Mouse (Mus musculus) stomach, embryonic 14.5 days (tissue): ENCODE measurements around the gene Gm11549. TPM values are rescaled to one million over a fixed set of nuclear protein-coding genes. Genes with fewer than 3 reads are reported as not detected.

Experiments
- ATAC-seq: fragments of 200-750 bp; cut with Nextera tagmentation; 2 replicates; pipeline ENCODE4 v1.8.0; 2017; ENCODE audit warnings: low read depth, moderate TSS enrichment; ENCODE audit not compliant: insufficient number of reproducible peaks, insufficient read depth, low FRiP score
- H3K27ac ChIP-seq: fragments of 300-500 bp; sonication (generic); 2 replicates; pipeline ENCODE4 v1.5.1; 2014; ENCODE audit warnings: mild to moderate bottlenecking, low read length, moderate library complexity, mixed read lengths
- H3K27me3 ChIP-seq: fragments of 300-500 bp; sonication (generic); 2 replicates; pipeline ENCODE4 v1.6.1; 2014; ENCODE audit warnings: low read length, control low read depth, mixed read lengths; ENCODE audit not compliant: control insufficient read depth, insufficient read depth
- H3K36me3 ChIP-seq: fragments of 300-500 bp; sonication (generic); 2 replicates; pipeline ENCODE4 v1.6.1; 2014; ENCODE audit warnings: mild to moderate bottlenecking, control low read depth, low read length, moderate library complexity, mixed read lengths; ENCODE audit not compliant: control insufficient read depth, insufficient read depth
- H3K4me1 ChIP-seq: fragments of 300-500 bp; sonication (generic); 2 replicates; pipeline ENCODE4 v1.6.1; 2014; ENCODE audit warnings: low read length, control low read depth, mixed read lengths; ENCODE audit not compliant: control insufficient read depth, insufficient read depth
- H3K4me2 ChIP-seq: fragments of 300-500 bp; sonication (generic); replicated peaks from 2 replicates; pipeline ENCODE4 v1.6.1; 2014; ENCODE audit warnings: low read depth, low read length, control low read depth
- H3K4me3 ChIP-seq: fragments of 300-500 bp; sonication (generic); 2 replicates; pipeline ENCODE4 v1.5.1; 2014; ENCODE audit warnings: low read depth, low read length, control low read depth
- H3K9ac ChIP-seq: fragments of 300-500 bp; sonication (generic); replicated peaks from 2 replicates; pipeline ENCODE4 v1.6.1; 2014; ENCODE audit warnings: low read depth, mild to moderate bottlenecking, control low read depth, low read length, moderate library complexity, mixed read lengths
- H3K9me3 ChIP-seq: fragments of 300-500 bp; sonication (generic); 2 replicates; pipeline ENCODE4 v1.6.1; 2016; ENCODE audit warnings: low read depth, low read length, control low read depth; ENCODE audit not compliant: control insufficient read depth
- WGBS: fragments of 180-500 bp; shearing (Covaris S2); extraction: QIAGEN DNeasy Blood & Tissue Kit; methylation state at CpG from one replicate; pipeline ENCODE4 v1.1.7; 2014; 5-methylcytosine and 5-hydroxymethylcytosine counted together
- polyA plus RNA-seq: library from polyadenylated mRNA; unstranded; fragments of >200 nt; fragmentation: Nextera tagmentation; extraction: Ambion mirVana; gene quantifications from 2 replicates; pipeline ENCODE4 v1.2.1, GENCODE M21; 2014

The Gm11549 gene
- polyA plus RNA-seq, 1 experiment from 2014 or later = 0.30 TPM

DNA sequence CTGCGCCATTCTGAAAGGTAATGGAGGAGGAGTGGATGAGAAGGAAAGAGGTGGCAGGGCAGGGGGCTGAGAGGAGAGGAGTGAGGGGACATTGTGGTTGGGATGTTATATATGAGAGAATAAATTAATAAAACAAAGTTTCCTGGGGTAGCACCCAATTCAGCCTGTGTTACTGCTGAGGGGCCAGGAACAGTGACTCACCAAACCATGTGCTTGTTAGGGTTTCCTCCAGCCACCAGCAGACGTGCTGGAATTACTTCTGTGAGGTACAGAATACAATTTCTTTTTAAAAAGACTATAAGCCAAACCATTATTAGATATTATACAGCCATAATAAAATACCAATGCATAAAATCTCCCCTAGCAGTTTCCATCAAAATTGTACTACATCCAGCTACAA lies 27.0 kb downstream of the Gm11549 start:
- no peaks in the 10 kb centered on the region for H3K4me1 ChIP-seq
- H3K9me3 ChIP-seq = no peaks in the 10 kb centered on the region
- no peak overlapping the region for H3K27ac ChIP-seq
- no peak overlapping the region for H3K4me2 ChIP-seq
- no peak for ATAC-seq
- no peaks in the 10 kb centered on the region for H3K27me3 ChIP-seq
- no peak overlapping the region for H3K9ac ChIP-seq
- no peaks in the 10 kb centered on the region for H3K36me3 ChIP-seq
- 81% methylated on average over 2 of the region's 2 CpGs for WGBS
- no peak overlapping the region for H3K4me3 ChIP-seq

DNA sequence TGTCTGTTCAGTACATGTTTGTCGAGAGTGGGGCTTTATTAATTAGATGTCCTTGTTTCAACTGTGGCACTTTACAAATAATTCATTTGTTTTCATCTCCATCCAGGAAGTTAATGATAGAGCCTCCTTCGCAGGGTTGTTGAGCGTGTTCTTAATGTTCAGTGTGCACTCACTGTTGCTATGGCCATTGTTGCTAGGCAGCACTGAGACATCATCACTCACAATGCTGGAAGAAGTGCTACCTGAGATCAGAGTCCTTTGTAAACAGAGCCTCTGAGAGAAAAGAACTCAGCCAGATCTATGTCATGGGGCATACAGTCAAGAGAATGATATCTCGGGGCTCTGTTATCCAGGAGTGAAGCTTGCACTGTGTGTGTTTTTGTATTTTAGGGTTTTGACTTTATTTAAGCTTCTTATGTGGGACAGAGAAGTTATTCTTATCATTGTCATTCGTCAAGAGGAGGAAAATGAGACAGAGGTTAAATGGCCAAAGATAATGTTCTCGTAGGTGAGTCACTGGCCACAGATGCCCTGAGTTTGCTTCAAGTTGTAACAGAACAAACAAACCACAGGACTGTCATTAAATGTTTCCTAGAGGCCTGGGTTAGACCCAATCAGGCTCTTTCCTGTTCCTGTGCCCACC lies 27.9 kb downstream of the Gm11549 start:
- WGBS = 31% methylated on average over 6 of the region's 6 CpGs

DNA sequence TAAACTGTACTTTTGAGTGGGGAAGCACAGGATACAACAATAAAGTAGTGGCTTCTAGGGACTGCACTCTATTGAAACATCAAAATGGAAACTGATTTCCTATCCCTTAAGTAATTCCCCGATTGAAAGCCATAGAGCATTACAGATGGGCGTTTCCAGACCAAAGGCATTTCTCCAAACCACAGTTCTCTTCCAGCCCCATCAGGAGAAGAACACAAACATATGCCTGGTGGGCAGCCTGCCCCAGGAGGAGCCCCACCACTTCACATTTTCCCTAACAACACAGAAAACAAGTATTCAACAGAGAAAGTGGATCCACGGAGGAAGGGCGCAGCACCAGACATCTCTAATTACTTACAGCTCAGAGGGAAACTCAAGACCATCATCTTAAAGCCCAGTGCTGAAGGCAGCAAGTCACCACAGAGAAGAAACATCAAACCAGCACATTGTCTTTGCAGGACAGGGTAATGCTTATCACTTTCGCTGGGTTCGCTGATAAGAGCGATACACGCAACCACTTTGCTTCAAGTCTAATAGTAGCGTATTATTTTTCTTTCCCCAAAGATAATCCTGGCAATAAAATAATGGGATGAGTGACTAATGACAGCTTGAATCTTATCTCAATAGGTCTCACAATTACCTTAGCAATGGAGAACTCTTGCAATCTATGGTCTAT lies 28.8 kb downstream of the Gm11549 start:
- no peak for ATAC-seq
- 76% methylated on average over 9 of the region's 9 CpGs for WGBS
- no peak overlapping the region for H3K4me2 ChIP-seq
- H3K4me1 ChIP-seq = no peaks in the 10 kb centered on the region
- no peak overlapping the region for H3K4me3 ChIP-seq
- H3K27me3 ChIP-seq = no peaks in the 10 kb centered on the region
- no peaks in the 10 kb centered on the region for H3K36me3 ChIP-seq
- H3K9me3 ChIP-seq = no peaks in the 10 kb centered on the region
- H3K27ac ChIP-seq = no peak overlapping the region
- H3K9ac ChIP-seq = no peak overlapping the region

More for the DNA sequence above, 27.9 kb downstream of the Gm11549 start:
- no peaks in the 10 kb centered on the region for H3K36me3 ChIP-seq
- H3K27me3 ChIP-seq = no peaks in the 10 kb centered on the region
- H3K4me1 ChIP-seq = no peaks in the 10 kb centered on the region
- H3K4me3 ChIP-seq = no peak overlapping the region
- no peak for ATAC-seq
- H3K4me2 ChIP-seq = no peak overlapping the region
- no peaks in the 10 kb centered on the region for H3K9me3 ChIP-seq
- H3K9ac ChIP-seq = no peak overlapping the region
- no peak overlapping the region for H3K27ac ChIP-seq

DNA sequence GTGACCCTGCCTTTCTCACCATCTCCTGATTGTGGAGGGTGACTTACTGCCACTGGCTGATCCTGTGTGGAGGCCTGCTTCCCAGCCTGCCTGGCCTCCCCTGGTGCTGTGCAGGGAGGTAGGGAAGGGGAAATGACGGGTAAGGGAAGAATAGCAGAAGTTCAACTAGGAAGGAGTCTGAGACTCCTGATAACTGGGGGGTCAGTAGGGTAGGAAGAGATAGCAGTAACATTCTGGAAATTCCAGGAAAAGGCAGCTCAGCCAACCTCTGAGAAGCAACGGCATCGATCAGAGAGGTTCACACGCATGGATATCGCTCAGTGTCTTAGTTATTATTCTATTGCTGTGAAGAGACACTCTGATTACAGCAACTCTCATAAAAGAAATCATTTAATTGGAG lies 30.1 kb downstream of the Gm11549 start:
- ATAC-seq = no peak
- H3K4me2 ChIP-seq = no peak overlapping the region
- H3K4me3 ChIP-seq = no peak overlapping the region
- no peak overlapping the region for H3K9ac ChIP-seq
- no peaks in the 10 kb centered on the region for H3K36me3 ChIP-seq
- no peaks in the 10 kb centered on the region for H3K27me3 ChIP-seq
- 88% methylated on average over 5 of the region's 5 CpGs for WGBS
- H3K27ac ChIP-seq = no peak overlapping the region
- no peaks in the 10 kb centered on the region for H3K9me3 ChIP-seq
- H3K4me1 ChIP-seq = no peaks in the 10 kb centered on the region

DNA sequence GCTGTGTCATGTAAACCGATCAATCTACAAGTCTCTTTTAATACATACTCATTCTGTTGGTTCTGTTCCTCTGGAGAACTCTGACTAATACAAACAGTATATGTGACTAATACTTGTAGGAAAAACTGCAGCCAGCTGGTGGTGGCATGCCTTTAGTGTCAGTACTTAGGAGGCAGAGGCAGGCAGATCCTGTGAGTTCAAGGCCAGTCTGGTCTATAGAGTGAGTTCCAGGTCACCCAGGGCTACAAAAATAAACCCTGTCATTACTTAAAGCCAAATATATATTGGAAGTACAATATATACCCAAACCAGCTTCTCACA lies 32.1 kb downstream of the Gm11549 start:
- Histone ChIP-seq H3K27ac (no peak overlapping the region), H3K36me3 (no peaks in the 10 kb centered on the region), H3K4me1 (no peaks in the 10 kb centered on the region), H3K4me3 (no peak overlapping the region), H3K9ac (no peak overlapping the region), H3K27me3 (no peaks in the 10 kb centered on the region), H3K4me2 (no peak overlapping the region), H3K9me3 (no peaks in the 10 kb centered on the region)
- ATAC-seq = no peak
- 97% methylated on average over 1 of the region's 1 CpGs for WGBS

DNA sequence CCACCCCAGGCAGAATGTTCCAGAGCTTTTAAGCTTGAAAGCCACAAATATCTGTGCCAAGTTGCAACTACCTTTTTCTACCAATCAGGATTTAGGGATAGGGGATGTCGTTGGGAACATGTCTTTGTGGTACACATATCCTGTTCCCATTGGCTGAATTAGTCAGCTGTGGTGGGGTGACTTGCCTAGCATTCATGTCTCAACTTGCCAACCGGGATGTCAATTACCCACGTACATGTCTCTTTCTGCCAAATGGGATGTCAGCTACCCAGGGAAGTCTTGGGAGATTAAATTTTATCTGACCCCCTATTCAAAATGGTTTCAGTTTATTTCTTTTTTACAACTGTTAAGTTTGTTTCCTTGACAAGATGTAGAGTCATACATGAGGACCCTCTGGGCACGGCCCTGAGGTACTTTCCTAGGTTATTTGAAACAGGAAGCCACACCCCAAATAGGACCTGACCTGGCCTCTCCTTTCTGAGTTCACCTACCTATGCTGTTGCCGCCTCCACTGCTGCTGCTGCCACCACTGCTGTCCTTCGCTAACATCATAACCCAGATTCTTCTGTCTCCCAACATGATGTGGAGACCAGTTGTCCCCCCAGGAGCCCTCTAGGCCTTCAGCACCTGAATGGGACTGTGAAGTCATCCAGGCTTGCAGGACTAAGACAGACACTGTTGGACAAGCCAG lies 32.6 kb downstream of the Gm11549 start:
- Histone ChIP-seq H3K4me3 (no peak overlapping the region), H3K4me2 (no peak overlapping the region), H3K9me3 (no peaks in the 10 kb centered on the region), H3K9ac (no peak overlapping the region), H3K27ac (no peak overlapping the region), H3K4me1 (no peaks in the 10 kb centered on the region), H3K36me3 (no peaks in the 10 kb centered on the region), H3K27me3 (no peaks in the 10 kb centered on the region)
- no peak for ATAC-seq
- 83% methylated on average over 6 of the region's 6 CpGs for WGBS

DNA sequence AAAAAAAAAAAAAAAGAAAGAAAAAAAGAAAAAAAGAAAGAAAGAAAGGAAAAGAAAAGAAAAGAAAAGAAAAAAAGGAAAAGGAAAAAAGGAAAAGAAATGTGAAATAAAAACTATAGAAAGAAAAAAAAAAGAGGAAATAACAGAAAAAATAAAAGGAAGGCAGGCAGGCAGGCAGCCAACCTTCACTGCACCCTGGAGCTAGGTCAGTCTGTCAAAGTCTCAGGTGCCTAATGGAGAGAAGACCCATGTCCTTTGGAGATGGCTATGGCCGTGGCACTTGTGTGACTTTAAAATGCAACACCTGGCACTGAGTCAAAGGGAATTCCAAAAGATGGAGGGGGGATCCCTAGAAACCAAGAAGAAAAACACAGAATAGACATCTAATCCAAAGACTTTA lies 33.2 kb downstream of the Gm11549 start:
- H3K9ac ChIP-seq = no peak overlapping the region
- H3K27me3 ChIP-seq = no peaks in the 10 kb centered on the region
- no peak for ATAC-seq
- no peak overlapping the region for H3K27ac ChIP-seq
- H3K9me3 ChIP-seq = no peaks in the 10 kb centered on the region
- WGBS = 76% methylated on average over 1 of the region's 1 CpGs
- H3K4me1 ChIP-seq = peaks cover 1% of the 10 kb centered on the region; the same call in 1 of the 2 replicates
- H3K4me2 ChIP-seq = no peak overlapping the region
- H3K36me3 ChIP-seq = no peaks in the 10 kb centered on the region
- no peak overlapping the region for H3K4me3 ChIP-seq

DNA sequence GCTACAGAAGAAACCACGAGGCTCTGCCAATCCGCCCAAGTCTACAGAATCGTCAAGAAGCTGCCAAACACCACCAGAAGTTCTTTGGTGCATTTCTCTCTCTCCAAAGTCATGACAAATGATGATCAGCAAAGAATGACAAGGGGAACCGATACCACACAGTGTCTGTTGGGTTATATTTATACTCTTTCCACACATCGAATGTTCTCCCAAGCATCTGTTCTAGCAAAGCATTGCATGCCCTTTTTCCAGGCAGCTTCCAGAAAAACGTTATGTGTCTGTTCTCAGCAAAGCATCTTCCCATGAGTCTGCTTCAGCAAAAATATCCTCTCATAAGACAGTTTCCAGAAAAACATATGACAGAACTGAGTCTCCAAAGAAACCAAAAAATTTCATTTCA lies 34.7 kb downstream of the Gm11549 start:
- no peak overlapping the region for H3K27ac ChIP-seq
- H3K9ac ChIP-seq = no peak overlapping the region
- H3K27me3 ChIP-seq = no peaks in the 10 kb centered on the region
- no peak overlapping the region for H3K4me3 ChIP-seq
- no peaks in the 10 kb centered on the region for H3K9me3 ChIP-seq
- 86% methylated on average over 6 of the region's 6 CpGs for WGBS
- no peaks in the 10 kb centered on the region for H3K36me3 ChIP-seq
- peaks cover 9% of the 10 kb centered on the region; the same call in 1 of the 2 replicates for H3K4me1 ChIP-seq
- ATAC-seq = no peak
- H3K4me2 ChIP-seq = no peak overlapping the region
